Mouse (Mus musculus): ENCODE measurements around the gene Rhot1.
A peak's percentile ranks its signal among the peaks of the same experiment; 100 is the strongest.

DNA sequence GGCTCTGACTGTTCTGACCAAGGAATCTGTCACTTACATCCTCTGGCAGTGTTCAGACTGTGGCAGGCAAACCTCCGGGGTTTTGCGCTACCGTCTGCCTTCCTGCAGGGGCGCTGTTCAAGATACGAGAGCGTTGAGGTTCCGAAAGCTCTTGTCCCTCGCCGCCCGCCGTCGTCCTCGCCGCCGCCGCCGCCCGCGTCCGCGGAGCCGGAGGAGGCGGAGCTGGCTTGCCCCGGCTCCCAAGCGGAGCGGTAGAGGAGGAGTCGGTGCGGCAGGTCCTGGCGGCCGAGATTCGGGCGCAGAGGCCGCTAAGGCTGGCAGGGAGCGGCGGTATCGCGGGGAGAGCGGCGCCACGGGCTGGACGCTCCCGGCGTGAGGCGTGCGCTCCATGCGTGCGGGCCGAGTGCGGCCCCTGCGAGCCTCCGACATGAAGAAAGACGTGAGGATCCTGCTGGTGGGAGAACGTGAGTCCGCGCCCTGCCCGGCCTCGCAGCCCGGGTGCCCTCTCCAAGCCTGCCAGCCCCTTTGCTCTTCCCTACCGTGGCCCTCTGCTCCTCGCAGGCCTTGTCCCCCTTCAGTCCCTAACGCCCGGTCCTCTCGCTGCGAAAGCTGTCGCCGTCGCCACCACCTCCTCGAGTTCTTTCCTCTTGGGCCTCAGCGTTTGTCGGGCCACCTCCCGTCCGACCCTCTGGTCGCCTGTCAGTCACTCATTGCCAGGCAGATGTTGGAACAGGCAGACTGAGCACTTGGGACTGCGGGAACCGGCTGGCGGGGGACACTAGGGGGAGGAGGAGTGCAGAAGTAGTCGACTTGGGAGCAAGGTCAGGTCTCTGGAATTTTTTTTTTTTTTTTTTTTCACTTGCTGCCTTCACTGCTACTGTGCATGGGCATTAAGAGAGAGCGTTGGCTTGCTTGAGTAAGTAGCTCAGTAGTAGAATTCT lies at the start of gene Rhot1:
- TF ChIP-seq CTCF (IDR thresholded peaks at IDR 0.05) (peak; percentile 95), EP300 (IDR thresholded peaks at IDR 0.05) (no peak)
